Comparison of ENCODE assay signal across 8 mouse cellular contexts in genomic region chr10:69151045-69151444, GRCm38 (mm10). TPM values are rescaled to one million over a fixed set of nuclear protein-coding genes. Genes with fewer than 3 reads are reported as not detected.
A peak's percentile ranks its signal among the peaks of the same experiment; 100 is the strongest.
DNase-seq lines count a peak whose midpoint lies in the region; ATAC-seq and TF ChIP-seq lines count a peak whose summit lies in the region.

Gene Rhobtb1, plus strand, starts transcription at chr10:69151434.

- no peak for TF ChIP-seq CTCF in layer of hippocampus, adult 2 months (conservative IDR thresholded peaks at IDR 0.05)

- no peak within 1 kb of the TSS for H3K4me3 ChIP-seq in neural tube, embryonic 11.5 days (ENCODE audit: low read depth, low read length)
- H3K4me3 ChIP-seq in heart, embryonic 10.5 days, result no peak within 1 kb of the TSS
- peak within 1 kb of the TSS; percentile 29 for H3K4me3 ChIP-seq in kidney, embryonic 16.5 days (ENCODE audit: low read length)
- no peak within 1 kb of the TSS for H3K4me3 ChIP-seq in midbrain, embryonic 16.5 days (ENCODE audit: low read depth, low read length)
- H3K4me3 ChIP-seq in layer of hippocampus, adult 2 months, result no peak within 1 kb of the TSS

- H3K36me3 ChIP-seq in neural tube, embryonic 11.5 days (ENCODE audit: control insufficient read depth, insufficient read depth, low read length), result no peaks in the 10 kb centered on the region
- no peaks in the 10 kb centered on the region for H3K36me3 ChIP-seq in heart, embryonic 10.5 days
- no peaks in the 10 kb centered on the region for H3K36me3 ChIP-seq in kidney, embryonic 16.5 days (ENCODE audit: insufficient read depth, low read length)
- H3K36me3 ChIP-seq in midbrain, embryonic 16.5 days (ENCODE audit: control insufficient read depth, insufficient read depth, low read length), result no peaks in the 10 kb centered on the region

- H3K4me2 ChIP-seq in neural tube, embryonic 11.5 days (ENCODE audit: low read depth), result no peak within 1 kb of the TSS
- H3K4me2 ChIP-seq in kidney, embryonic 16.5 days (replicated peaks; ENCODE audit: low read depth, low read length), result peak within 1 kb of the TSS; percentile 46
- H3K4me2 ChIP-seq in midbrain, embryonic 16.5 days (ENCODE audit: low read length), result no peak within 1 kb of the TSS

- H3K27me3 ChIP-seq in neural tube, embryonic 11.5 days (ENCODE audit: control insufficient read depth, insufficient read depth, low read length), result no peaks in the 10 kb centered on the region
- H3K27me3 ChIP-seq in heart, embryonic 10.5 days (ENCODE audit: insufficient read depth, poor library complexity, severe bottlenecking), result no peaks in the 10 kb centered on the region
- H3K27me3 ChIP-seq in kidney, embryonic 16.5 days (ENCODE audit: insufficient read depth, low read length), result no peaks in the 10 kb centered on the region
- H3K27me3 ChIP-seq in midbrain, embryonic 16.5 days (ENCODE audit: control insufficient read depth, insufficient read depth, low read depth, low read length), result no peaks in the 10 kb centered on the region

- no peak for ATAC-seq in neural tube, embryonic 11.5 days (ENCODE audit: insufficient read depth, low FRiP score, low TSS enrichment)
- peak; percentile 46; the same call in 1 of the 2 replicates for ATAC-seq in kidney, embryonic 16.5 days (ENCODE audit: low FRiP score, low TSS enrichment)
- ATAC-seq in midbrain, embryonic 16.5 days, result no peak

- no peaks in the 10 kb centered on the region for H3K4me1 ChIP-seq in neural tube, embryonic 11.5 days (ENCODE audit: control insufficient read depth, insufficient read depth, low read length)
- 0 out of 2 replicates have a peak, but pooled peaks cover 4% of the 10 kb centered on the region for H3K4me1 ChIP-seq in heart, embryonic 10.5 days
- peaks cover 7% of the 10 kb centered on the region for H3K4me1 ChIP-seq in kidney, embryonic 16.5 days (ENCODE audit: insufficient read depth, low read length)
- no peaks in the 10 kb centered on the region for H3K4me1 ChIP-seq in midbrain, embryonic 16.5 days (ENCODE audit: control insufficient read depth, insufficient read depth, low read length)

- WGBS in neural tube, embryonic 11.5 days, result 82% methylated on average over 20 of the region's 20 CpGs
- WGBS in heart, embryonic 10.5 days, result 71% methylated on average over 20 of the region's 20 CpGs
- 48% methylated on average over 20 of the region's 20 CpGs for WGBS in kidney, embryonic 16.5 days
- WGBS in midbrain, embryonic 16.5 days, result 87% methylated on average over 20 of the region's 20 CpGs

- no peak within 1 kb of the TSS for H3K9ac ChIP-seq in neural tube, embryonic 11.5 days (ENCODE audit: low read length)
- H3K9ac ChIP-seq in kidney, embryonic 16.5 days (replicated peaks; ENCODE audit: low read length), result peak within 1 kb of the TSS; percentile 44; the same call in 1 of the 2 replicates
- no peak within 1 kb of the TSS for H3K9ac ChIP-seq in midbrain, embryonic 16.5 days (ENCODE audit: low read depth, low read length)

- DNase-seq in neural tube, embryonic 11.5 days (ENCODE audit: low spot score), result no peak
- DNase-seq in neural tube, embryonic 10.5 days (ENCODE audit: extremely low spot score, low spot score), result no peak
- no peak for DNase-seq in heart, embryonic 10.5 days (ENCODE audit: low spot score)
- no peak for DNase-seq in right cerebral cortex, postnatal 14 days
- DNase-seq in layer of hippocampus, adult 2 months (ENCODE audit: low spot score in 2 of 2), result no peak
- DNase-seq in embryo, embryonic 9.5 days (ENCODE audit: extremely low spot score), result no peak

- H3K9me3 ChIP-seq in neural tube, embryonic 11.5 days (ENCODE audit: control insufficient read depth, low read length), result no peaks in the 10 kb centered on the region
- H3K9me3 ChIP-seq in heart, embryonic 10.5 days, result no peaks in the 10 kb centered on the region
- H3K9me3 ChIP-seq in kidney, embryonic 16.5 days (ENCODE audit: low read length), result no peaks in the 10 kb centered on the region
- no peaks in the 10 kb centered on the region for H3K9me3 ChIP-seq in midbrain, embryonic 16.5 days (replicated peaks; ENCODE audit: control insufficient read depth, low read length, poor library complexity, severe bottlenecking)

- H3K27ac ChIP-seq in neural tube, embryonic 11.5 days (ENCODE audit: low read depth, low read length), result no peak within 1 kb of the TSS
- H3K27ac ChIP-seq in heart, embryonic 10.5 days, result no peak within 1 kb of the TSS
- no peak within 1 kb of the TSS for H3K27ac ChIP-seq in kidney, embryonic 16.5 days (ENCODE audit: low read length)
- H3K27ac ChIP-seq in midbrain, embryonic 16.5 days (ENCODE audit: low read length), result no peak within 1 kb of the TSS
- no peak within 1 kb of the TSS for H3K27ac ChIP-seq in layer of hippocampus, adult 2 months

RNA-seq across cellular contexts. Expression of gene Rhobtb1, which starts in this region (rescaled TPM):
- 15.2 and 16.1 TPM in 2 replicates for polyA plus RNA-seq in neural tube, embryonic 11.5 days (2014; fragmentation: Nextera tagmentation; extraction: Ambion mirVana)
- 26.6 and 28.4 TPM in 2 replicates for polyA plus RNA-seq in heart, embryonic 10.5 days (2016; fragmentation: Nextera tagmentation; extraction: Ambion mirVana)
- polyA plus RNA-seq in kidney, embryonic 16.5 days (2015; fragmentation: Nextera tagmentation; extraction: Ambion mirVana), result 22.2 and 24.4 TPM in 2 replicates
- 16.9 TPM in 2 replicates for polyA plus RNA-seq in midbrain, embryonic 16.5 days (2015; fragmentation: Nextera tagmentation; extraction: Ambion mirVana)
- 1 to 10 TPM; 3.8 to 5.9 TPM for total RNA-seq in layer of hippocampus, adult 2 months (2021)
